Mouse (Mus musculus): ENCODE data around the gene Wwc2.

The Wwc2 gene

GRCm38 (mm10) chr8:47899891-47900290 lies 90.8 kb downstream of the Wwc2 start:
- no peak for DNase-seq

- no peak for DNase-seq
These were observed 98.3 kb downstream of the Wwc2 start for GRCm38 (mm10) chr8:47892419-47892818.

GRCm38 (mm10) chr8:47891641-47892040 lies 99.1 kb downstream of the Wwc2 start:
- DNase-seq, result no peak

- DNase-seq, result no peak
These were observed 99.9 kb downstream of the Wwc2 start for GRCm38 (mm10) chr8:47890814-47891210.

- no peak for DNase-seq
These were observed 100.5 kb downstream of the Wwc2 start for GRCm38 (mm10) chr8:47889936-47890813.

GRCm38 (mm10) chr8:47888841-47889570 lies 101.7 kb downstream of the Wwc2 start:
- no peak for DNase-seq

- DNase-seq, result no peak
These were observed 106.4 kb downstream of the Wwc2 start for GRCm38 (mm10) chr8:47884306-47884705.

GRCm38 (mm10) chr8:47883739-47884138 lies 107.0 kb downstream of the Wwc2 start:
- no peak for DNase-seq

- DNase-seq, result no peak
These were observed 112.2 kb downstream of the Wwc2 start for GRCm38 (mm10) chr8:47878516-47878915.

- no peak for DNase-seq
These were observed 114.9 kb downstream of the Wwc2 start for GRCm38 (mm10) chr8:47875865-47876264.

- no peak for DNase-seq
These were observed 116.1 kb downstream of the Wwc2 start for GRCm38 (mm10) chr8:47874497-47875178.

GRCm38 (mm10) chr8:47872361-47873107 lies 118.2 kb downstream of the Wwc2 start:
- DNase-seq, result no peak

GRCm38 (mm10) chr8:47867067-47867466 lies 123.7 kb downstream of the Wwc2 start:
- DNase-seq, result peak; percentile 50

GRCm38 (mm10) chr8:47866568-47866967 lies 124.2 kb downstream of the Wwc2 start:
- no peak for DNase-seq

GRCm38 (mm10) chr8:47859259-47859658 lies 131.5 kb downstream of the Wwc2 start:
- DNase-seq, result no peak

- DNase-seq, result no peak
These were observed 137.4 kb downstream of the Wwc2 start for GRCm38 (mm10) chr8:47853356-47853755.

- DNase-seq, result no peak
These were observed 138.0 kb downstream of the Wwc2 start for GRCm38 (mm10) chr8:47852737-47853136.

- DNase-seq, result no peak
These were observed 138.8 kb downstream of the Wwc2 start for GRCm38 (mm10) chr8:47851824-47852502.

GRCm38 (mm10) chr8:47849842-47850241 lies 140.9 kb downstream of the Wwc2 start:
- no peak for DNase-seq

- no peak for DNase-seq
These were observed 142.8 kb downstream of the Wwc2 start for GRCm38 (mm10) chr8:47847931-47848330.

- no peak for DNase-seq
These were observed 143.6 kb downstream of the Wwc2 start for GRCm38 (mm10) chr8:47847161-47847560.

GRCm38 (mm10) chr8:47845956-47846355 lies 144.8 kb downstream of the Wwc2 start:
- DNase-seq, result no peak
